Mouse (Mus musculus) monocyte, adult 2 months (primary cell): ENCODE data around the gene Kcnk3.

Experiments
- DNase-seq, 2 experiments: peaks; one replicate each; pipeline ENCODE4 v3.0.0; 2022; ENCODE audit warnings: low spot score in 2 of 2, low read depth in 1 of 2

Kcnk3 gene

DNA sequence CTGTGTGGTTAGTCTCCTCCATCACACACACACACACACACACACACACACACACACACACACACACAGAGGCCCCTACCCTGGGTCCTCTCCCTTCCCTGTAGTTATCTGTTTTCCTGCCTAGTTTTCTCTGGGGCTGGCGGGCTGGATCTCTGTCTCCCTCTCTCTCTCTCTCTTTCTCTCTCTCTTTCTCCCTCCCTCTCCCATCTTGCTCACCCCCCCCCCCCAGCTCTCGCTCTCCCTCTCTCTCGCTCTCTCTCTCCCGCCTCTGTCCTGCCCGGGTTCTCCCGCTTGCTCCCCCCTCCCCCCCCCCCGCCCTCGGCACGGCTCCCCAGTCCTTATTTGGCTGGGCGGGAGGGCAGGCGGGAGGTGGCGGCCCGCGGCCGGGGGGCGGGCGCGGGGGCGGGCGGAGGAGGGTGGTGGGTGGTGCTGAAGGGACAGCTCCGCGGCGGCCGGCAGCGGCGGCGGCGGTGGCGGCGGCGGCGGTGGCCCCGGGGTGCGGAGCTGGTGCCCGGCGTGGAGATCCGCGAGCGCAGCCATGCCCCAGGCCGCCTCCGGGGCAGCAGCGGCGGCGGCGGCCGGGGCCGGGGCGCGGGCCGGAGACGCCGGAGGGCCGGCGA is at the start of gene Kcnk3:
Gene Kcnk3 (plus strand): TSS at position 490 of the 620 bp plus-strand sequence.
- DNase-seq = no peak

DNA sequence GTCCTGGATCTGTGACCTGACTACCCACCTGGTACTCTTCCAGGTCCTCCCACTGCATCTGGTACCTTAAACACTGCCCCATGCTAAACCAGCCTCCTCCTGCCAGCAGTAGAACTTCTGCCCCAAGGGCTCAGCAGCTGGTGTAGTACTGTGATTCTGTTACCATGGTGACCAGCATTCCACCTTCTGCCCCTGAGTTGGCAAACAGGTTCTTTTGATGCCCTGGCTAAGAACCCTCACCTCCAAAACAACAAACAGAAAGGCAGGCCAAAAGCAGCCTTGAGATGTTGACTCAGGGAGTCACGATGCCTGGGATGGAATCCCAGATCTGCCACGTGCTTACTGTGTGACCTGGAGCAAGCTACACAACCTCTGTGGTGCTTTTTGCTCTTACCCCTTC is 42.3 kb upstream of the Kcnk3 start, which contains the start of gene Cib4:
Gene Cib4 (minus strand): TSS at position 139 of the 400 bp plus-strand sequence.
- DNase-seq = no peak

DNA sequence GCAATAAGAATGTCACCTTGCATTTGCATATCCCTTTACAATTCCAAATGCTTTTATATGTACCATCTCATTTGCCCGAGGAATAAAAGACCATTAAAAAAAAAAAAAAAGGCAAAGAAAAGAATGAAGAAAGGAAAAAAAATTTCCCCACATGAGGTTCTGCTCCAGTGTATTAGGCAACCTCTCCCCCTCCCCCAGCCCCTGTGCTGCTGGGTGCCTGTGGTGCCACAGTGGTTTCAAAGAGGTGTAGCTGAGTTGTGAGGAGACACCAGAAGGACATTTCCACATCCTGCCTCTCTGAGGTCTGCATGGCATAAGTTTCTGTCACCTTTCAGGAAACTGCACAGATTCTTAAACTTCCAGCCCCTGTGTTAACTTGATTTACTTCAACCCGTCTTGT is 39.3 kb upstream of the Kcnk3 start:
- DNase-seq = no peak

DNA sequence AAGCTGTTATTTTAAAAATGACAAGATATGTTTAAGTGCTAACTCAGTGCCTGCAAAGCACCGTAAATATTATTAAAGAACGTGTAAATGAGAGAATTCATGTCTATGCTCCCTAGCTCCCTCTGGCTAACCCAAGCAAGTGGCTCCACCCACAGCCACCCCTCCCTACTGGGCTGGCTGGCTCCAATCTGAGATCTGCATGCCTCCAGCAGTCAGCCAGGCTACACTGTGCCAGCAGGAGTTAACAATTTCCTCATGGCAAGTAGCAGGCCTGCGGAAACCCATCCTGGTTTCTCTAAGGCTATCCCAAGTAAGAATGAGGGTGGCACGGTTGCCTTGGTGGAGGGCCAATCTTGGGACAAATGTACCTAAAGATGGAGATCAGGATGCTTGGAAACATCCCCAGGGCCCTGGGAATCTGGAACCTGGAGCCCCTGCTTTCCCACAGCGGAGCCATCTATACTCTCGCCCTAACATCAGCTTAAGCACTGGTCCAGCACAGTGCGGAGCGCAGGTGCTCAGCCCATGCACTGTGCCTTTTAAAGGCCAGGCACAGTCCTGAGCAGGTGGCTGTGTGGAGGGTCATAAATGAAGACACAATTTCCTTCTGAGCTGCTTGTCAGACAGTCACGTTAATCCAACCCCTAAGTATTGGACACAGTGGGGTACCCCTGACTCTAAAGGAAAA is 37.5 kb upstream of the Kcnk3 start:
- no peak for DNase-seq

DNA sequence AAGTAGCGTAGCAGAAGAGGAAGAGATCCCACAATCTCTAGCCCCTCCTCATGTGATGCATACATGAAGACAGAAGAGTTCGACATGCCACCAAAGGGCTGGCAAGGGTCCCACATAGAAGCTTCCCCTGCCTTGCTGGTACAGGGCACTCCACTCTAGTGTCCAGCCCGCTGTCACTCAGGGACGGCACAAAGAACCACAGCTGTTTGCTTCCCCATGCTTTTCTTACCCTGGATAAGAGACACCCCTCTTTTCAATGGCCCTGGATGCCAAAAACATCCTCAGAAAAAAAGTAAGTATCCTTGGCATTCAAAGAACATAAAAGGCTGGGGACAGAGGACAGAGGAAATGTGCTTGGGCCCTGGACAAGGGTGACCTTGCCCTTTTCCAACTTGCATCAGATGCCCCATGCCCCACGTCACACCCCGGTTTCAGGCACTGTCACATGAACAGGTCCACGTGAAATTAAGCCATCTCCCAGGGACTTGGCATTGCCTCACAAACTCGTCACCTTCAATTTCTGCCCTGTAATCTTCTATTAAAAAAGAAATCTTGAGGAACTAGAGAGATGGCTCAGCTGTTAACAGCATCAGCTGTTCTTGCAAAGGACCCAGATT is 36.8 kb upstream of the Kcnk3 start:
- DNase-seq = no peak

DNA sequence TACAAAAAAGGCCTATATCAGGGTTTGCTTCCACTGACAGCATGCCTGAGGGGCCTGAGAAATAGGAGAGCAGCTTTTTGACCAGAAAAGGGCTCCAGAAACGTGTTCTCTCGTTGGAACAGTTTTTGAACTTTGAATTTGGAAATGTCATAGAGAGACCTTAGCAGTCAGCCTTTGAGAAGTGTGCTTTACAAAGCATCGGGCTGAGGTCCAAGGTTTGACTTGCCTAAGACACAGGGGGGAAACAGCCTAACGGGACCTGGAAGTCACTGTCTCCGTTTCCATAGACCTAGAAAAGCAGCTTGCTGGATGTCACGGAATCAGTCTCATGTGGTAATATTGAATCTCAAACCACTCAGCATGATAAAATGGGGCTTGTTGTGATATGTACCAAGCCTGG is 36.0 kb upstream of the Kcnk3 start:
- no peak for DNase-seq

DNA sequence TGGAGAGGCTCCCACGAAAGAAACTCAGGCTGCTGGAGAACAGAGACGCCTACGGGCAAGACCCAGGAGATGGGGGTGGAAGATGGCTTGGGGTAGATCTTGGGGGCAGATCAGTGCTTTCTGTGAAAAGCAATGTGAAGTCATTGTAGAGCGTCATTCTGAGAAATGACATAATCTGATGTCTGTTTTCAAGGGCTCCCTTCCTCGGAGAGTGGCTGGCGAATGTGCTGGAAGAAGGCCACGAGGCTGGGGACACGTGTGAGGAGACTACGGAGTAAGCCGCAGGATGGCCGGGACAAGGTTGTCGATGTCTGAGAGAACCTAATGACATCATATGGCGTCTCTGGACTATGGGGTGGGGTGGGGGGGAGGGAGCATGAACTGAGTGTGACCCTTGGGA is 34.0 kb upstream of the Kcnk3 start:
- DNase-seq = no peak

DNA sequence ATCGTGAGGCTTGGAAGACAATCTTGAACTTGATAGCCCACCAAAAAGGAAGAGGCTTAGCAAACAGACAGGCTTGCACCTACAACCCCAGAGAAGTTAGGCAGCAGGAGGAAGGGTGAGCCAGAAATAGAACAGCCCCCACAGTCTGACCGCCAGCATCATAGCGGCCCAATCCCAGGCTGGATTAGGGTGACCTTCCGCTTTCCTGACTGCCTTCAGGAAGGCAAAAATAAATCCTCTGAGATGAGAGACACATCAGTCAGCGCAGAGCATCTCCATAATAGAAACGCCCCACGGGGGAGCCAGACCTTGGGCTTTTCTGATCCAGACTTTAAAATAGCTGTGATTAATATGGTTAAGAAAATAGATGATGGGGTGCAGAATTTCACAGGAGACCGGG is 33.0 kb upstream of the Kcnk3 start:
- no peak for DNase-seq

DNA sequence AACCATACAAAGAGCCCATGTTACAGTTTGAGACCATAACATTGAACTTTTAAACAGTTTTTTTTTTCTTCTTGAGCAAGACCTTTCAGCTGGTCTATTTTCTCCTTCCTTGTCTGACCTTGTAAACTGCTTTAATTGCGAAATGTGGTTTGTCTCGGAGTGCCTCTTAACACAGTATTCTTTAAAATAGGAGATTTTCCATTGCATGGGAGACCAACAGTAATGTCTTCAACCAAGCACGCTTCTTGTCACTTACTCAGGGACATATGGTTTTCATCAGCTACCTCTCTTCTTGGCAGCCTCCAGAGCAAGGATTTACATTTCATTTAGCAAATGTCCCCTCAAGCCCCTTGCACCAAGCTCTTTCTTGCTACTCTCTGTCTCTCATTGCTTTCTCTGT is 31.7 kb upstream of the Kcnk3 start:
- no peak for DNase-seq

DNA sequence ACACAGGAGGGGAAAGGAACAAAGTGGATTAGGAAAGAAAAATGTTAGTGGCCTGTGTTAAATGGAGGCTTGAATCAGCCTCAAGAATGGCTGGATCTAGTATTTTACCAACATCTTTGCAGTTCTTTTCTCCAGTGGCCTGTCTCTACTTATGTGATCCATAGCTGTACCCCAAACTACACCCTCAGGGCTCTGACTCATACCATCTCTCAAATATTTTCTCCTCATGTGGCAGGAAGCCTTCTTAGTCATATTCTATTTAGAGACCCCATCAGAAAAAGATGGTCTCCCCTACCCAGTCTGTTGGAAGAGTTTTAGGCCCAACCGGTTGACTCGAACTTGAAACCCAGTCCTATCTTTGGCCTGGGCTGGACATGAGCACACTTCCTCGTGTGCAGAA is 28.5 kb upstream of the Kcnk3 start:
- DNase-seq = no peak

DNA sequence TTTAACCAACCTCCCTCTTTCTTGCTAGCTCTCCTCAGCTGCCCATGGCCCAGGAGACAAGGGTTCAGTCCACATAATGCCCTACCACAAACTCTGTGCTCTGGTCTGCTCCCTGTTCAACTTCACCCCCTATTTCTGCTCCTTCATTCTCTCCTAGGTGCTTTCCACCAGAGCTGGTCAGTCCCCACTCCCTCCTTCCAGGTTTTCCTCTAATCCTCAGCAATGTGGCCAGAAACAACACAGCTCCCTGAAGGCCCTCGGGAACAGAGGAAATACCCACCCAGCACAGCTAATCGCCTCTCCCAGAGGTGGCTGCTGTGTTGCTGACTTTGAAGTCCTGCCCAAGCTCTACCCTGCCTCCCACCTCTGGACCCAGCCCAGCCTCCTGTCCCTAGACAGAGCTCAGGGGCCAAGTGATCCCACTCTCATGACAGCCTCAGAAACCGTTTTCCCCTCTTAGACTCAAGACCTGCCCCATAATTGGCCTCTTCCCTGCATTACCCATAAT is 27.9 kb upstream of the Kcnk3 start:
- no peak for DNase-seq

DNA sequence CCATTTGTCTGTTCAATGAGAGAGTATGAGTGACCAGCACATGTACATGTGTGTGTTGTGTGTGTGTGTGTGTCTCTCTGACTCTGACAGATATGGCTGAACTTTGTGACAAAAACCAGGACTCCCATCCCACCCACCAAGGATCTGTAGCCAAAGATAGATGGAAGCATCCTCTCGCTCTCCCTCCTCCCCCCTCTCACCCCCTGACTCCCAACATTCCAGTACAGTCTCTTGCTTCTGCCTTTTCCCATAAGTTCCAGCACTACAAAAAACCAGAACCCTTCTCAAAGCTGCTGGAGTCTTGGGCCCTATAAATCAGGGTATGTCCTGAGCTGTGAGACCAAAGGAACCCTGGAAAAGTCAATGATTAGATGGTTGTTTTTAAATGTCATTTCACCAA is 19.5 kb upstream of the Kcnk3 start:
- DNase-seq = no peak

DNA sequence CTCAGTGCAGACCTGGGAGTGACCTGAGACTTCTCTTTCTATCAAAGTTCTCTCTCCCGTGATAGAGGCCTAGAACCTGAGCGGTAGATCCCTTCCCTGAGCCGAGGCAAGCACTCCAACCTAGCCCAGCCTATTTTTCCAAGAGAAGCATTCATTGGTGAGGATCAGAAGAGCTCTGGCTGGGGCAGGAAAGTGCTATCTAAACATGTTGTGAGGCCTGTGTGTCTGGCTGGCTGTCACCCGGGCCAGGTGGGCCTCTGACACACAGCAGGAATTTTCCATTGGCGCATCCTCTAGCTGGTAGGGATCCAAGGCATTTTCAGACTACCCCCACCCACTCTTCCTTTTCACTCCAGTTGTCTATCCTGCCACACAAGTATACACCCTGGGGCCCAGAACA is 16.1 kb upstream of the Kcnk3 start:
- no peak for DNase-seq

DNA sequence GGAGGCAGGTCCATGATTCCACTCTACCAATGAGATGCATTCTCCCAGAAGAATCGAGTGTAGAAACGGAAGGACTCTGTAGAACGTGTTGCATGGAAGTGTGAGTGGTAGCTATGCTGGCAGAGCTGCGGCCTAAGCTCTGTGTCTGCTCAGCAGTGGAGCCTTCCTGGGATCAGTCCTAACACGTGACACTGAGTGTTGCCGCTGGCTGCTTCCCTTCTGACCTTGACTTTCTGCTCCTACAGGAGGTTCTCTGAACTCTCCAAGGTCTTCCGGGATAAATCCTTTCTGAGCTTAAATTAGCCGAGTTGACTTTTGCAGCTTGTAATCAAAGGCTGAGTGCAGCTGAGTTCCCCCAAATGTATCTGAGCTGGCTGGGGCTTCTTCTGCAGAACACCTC is 13.6 kb upstream of the Kcnk3 start:
- no peak for DNase-seq

DNA sequence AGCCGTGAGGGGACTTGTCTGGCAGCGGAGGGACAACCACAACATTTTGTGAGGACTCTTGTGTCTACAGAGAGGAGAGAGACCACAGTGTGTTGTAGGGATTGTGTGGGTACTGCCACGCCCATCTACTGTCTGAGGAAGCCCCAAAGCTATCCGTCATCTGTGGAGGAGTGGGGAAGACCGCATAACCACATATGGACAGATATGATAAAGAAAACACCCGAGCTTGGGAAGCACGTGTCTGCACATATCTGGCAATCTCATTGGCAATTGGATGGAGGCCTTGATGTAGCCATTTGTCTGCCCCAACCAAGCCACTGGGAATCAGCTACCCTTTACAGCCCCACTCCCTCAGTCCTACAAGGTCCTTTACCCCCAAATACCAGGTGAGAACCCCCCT is 11.7 kb upstream of the Kcnk3 start:
- DNase-seq = no peak

DNA sequence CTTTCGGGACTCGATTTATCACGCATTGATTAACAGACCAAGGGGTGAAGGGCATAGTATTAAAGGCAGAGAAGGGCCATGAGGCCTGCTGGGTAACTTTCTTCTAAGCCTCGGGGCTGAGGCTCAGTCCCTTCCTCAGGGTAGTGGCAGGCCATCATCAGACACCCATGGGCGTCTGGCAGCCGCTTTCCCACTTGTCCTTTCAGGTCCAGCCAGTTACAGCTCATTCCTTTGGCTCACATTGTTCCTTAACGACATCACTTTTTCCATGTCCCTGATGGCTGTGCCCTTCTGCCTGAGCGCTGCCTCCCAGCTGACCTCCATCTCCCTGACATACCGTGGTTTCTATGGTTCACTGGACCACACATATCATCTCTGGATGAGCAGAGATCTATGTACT is 10.7 kb upstream of the Kcnk3 start:
- DNase-seq = no peak

DNA sequence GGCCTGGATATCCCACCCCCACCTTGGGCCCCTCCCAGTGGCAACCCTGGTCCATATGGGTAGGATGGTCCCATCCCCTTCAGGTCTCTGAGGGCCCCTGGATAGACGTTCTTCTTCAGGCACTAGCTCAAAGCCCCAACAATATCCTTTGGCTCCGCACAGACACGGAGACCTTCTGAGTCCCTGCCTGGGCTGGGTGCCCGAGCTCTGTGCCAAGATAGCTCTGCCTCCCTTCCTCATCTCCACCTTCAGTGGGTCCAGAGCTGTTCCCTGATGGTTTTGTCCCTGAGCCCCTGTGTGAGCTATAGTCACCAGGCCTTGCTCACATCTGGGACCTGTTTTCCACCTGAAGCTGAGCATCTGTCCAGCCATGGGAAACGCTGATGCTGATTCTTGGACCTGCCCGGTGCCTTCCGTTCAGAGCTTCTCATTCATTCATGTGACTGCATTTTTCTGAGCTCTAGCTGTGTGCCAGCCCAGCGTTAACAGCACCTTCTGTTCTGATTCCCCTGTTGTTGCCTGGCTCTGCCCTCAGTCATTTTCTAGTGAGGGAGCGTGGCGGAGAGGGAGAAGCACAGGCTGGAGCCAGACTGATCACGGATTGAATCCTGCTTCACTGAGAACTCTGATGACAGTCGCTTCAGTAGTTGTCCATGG is 10.2 kb upstream of the Kcnk3 start:
- DNase-seq = no peak

DNA sequence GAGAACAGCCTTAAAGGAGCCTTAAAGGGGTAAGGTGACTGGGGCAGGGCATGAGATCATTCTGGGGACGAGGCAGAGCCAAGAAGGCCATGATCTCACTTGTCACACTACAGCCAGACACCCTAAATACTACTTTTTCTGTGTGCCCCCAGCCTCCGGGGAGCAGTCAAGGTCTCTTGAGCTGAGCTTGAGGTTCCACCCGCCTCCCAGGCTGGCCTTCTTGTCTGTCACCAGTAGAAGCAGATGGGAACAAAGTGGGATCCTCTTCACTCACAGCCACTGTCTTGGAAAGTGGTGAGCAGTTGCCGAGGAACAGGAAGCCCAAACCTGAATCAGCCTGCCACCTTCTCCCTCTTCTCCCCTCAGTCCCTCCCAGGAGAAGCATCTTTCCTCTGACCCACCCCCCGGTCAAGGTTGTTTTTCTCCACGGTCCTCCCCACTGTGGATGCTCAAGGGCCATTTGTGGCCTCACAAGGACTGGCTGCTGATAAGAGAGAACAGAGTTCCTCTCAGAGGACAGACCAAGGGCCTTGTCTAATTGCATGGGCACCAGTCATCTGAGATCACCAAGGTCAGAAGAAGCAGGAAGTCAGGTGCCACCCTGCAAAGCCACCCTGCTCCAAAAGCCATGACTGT is 9.4 kb upstream of the Kcnk3 start:
- DNase-seq = no peak

DNA sequence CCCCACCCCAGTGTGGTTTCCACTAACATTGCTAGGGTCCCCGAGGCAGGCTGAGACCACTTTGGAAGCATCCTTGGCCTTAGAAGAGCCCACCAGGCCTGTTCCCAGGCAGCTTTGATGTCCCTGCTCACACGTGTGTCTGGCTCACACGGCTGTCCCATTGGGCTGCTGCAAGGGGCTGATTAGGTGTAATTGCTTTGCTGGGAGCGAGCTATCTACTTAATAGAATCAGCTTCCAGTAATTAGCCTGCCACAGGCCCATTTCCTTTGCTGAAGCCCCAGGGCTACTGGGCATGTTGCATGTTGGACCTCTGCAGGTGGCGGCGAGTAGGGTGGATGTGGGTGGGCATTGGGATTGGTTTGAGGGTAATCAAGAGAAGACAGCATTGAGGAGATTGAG is 7.2 kb upstream of the Kcnk3 start:
- no peak for DNase-seq

DNA sequence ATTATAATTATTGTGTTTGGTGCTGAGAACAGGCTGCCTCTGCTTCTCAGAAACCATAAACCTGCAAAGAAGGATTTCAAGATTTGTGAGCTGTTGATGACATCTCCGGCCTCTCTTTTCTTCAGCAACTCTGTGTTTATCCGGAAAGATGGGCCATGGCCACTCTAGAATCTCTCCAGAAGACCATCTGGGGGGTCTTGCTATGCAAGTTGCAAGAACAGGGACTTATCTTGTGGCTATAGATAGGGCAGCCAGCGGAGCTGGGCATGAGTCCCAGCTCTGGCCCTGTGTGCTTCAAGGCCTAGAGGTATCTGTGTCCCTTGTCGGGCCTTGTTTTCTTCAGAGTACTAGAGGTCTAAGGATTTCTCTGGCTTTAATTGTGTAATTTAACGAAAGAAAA is 6.0 kb upstream of the Kcnk3 start:
- no peak for DNase-seq

DNA sequence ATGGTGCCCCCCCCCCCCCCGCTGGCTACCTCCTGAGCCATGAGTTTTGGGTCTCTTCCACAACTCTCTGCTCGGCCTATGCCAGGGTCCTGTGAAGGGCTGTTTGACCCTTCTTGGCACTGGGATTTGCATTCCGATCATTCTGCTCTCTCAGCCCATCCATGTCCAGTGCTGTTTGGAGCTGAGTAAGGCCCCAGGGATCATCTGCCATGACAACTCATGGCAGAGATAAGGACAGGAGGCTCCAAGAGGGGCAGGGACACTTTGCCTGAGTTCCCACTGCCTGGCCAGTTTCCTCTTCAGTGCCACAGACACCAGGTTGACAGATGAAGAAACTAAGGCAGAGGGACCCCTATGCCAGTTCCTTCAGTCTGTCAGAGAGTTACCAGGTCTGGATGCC is 1.4 kb upstream of the Kcnk3 start:
- no peak for DNase-seq

DNA sequence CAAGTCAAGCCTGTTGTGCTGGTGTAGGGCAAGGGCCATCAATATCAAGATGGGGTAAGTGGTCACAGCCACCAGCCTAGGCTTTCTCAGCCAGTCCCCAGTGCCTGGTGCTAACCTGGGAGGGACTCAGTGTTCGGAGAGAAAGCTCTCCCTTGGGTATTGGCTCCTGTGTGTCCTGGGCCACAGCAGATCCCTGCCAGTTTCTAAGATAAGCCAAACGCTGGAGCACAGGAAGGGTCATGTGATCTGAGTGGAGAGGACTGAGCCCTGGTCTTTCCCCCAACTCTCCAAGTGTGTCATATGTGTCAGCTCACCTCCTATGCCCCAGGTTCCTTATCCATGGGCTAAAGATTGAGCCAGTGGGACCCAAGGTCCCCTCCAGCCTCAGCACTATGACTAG is 869 bp upstream of the Kcnk3 start:
- no peak for DNase-seq
